Mouse (Mus musculus): ENCODE data around the gene Abhd16a.

GRCm38 (mm10) chr17:35070556-35071229, 18.4 kb upstream of the Abhd16a start:
- TF ChIP-seq GATA1 (IDR thresholded peaks at IDR 0.05; ENCODE audit: borderline replicate concordance, low read length): no peak
- TF ChIP-seq FLI1 (IDR thresholded peaks at IDR 0.05; ENCODE audit: low read length): no peak
